Mouse (Mus musculus) left cerebral cortex, postnatal 14 days (tissue): ENCODE data around the gene Prss12. TPM values are rescaled to one million over a fixed set of nuclear protein-coding genes. Genes with fewer than 3 reads are reported as not detected.

Experiments
- DNase-seq, 2 experiments: peaks; one replicate each; pipeline ENCODE4 v3.0.0; 2021 to 2022; ENCODE audit warnings: low spot score in 2 of 2, mixed read lengths in 1 of 2
- intact Hi-C: fragments of 180-260 bp; cut with DNase I; formaldehyde crosslinking; loops from one replicate; pipeline ENCODE4 v1.15.1; 2025
- long read RNA-seq, 2 experiments: library from polyadenylated mRNA; stranded (forward); transcript quantifications; one replicate each; pipeline ENCODE4 v2.0.0; 2021
- total RNA-seq, 2 experiments: library from RNA; stranded (reverse); gene quantifications; 2 replicates each; pipeline ENCODE4 v1.2.3; 2021

Gene Prss12
- 10 to 100 TPM; 19.2 to 19.9 TPM for total RNA-seq
- long read RNA-seq, experiment 1, transcript Prss12-201 (11 exons, 2,602 nt) = major isoform, 31 of 32 reads
- long read RNA-seq, experiment 1, partial matches to known transcripts = 1 of 32 reads
- long read RNA-seq, experiment 1, other reads (novel, unspliced or antisense) = 0 of 32 reads
- long read RNA-seq, experiment 2, transcript Prss12-201 (11 exons, 2,602 nt) = major isoform, 21 of 23 reads
- long read RNA-seq, experiment 2, partial matches to known transcripts = 0 of 23 reads
- long read RNA-seq, experiment 2, other reads (novel, unspliced or antisense) = 2 of 23 reads

DNA sequence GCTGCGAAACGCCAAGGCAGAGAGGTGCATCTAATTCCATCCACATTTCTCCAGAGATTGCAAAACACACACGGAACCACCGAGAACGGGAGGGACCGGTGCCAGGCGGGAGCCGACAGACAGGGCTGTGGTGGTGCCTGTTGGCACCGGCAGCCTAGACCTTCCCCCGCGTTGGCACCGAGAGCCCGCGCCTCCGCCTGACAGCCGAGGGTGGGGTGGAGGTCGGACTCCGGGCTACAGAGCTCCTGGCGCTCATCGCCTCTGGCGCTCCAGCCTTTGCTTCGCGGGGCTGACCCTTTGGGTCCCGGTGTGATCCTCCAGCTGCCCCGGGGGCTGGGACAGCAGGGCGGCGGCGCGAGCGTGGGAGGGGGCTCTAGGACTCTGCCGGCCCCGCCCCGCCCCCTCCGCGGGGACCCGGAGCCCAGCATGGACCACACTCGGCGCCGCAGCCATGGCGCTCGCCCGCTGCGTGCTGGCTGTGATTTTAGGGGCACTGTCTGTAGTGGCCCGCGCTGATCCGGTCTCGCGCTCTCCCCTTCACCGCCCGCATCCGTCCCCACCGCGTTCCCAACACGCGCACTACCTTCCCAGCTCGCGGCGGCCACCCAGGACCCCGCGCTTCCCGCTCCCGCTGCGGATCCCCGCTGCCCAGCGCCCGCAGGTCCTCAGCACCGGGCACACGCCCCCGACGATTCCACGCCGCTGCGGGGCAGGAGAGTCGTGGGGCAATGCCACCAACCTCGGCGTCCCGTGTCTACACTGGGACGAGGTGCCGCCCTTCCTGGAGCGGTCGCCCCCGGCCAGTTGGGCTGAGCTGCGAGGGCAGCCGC lies at the start of gene Prss12:
TSS of gene Prss12 (plus strand) at position 206 of the 830 bp plus-strand sequence.
- intact Hi-C loops = no loop called here
- DNase-seq = peak; percentile 28 to 32

DNA sequence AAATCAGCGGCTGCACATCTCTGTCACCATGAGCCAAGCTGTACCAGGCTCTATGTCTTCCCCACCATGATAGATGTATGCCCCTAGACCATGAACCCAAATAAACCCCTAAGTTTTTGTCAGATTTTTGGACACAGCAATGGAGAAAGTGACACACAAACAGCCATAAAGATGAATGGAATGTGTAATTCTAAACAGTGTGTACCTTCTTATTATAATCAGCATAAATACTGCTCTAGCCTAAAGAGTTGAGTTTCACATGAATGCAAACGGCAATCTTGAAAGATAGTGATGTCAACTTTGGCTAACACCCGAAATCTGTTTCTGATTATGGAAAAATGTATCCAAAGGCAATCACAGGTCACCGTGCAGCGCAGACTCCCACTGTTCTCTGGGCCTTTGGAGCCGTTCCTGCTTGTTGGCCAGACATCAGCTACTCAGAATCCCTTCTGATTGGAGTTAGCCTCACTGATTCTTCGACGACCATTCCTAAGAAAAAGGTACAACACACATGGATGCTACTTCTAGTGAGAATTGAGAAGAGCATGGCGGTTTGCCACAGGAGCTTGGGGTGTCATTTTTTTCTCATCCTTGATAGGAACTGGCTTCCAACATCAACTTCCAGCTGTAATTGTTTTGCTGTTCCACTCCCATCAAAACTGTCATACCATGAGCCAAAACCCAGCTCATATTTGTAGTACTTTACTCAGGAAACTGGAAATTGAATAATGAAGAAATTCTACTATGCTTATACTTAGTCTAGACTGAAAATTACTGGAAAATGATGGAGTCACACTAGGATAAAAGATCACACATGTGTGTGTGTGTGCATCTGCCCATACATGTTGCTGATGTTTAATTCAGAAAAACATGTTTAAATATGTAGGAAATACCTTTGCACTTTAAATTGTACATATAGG lies 48.9 kb upstream of the Prss12 start:
- intact Hi-C loops = no loop called here
- DNase-seq = no peak

- no peak for DNase-seq
- intact Hi-C loops = no loop called here
Observed at GRCm38 (mm10) chr3:123404945-123405344, 41.8 kb upstream of the Prss12 start.

GRCm38 (mm10) chr3:123411821-123412578 lies 34.7 kb upstream of the Prss12 start:
- intact Hi-C loops = no loop called here
- DNase-seq = no peak

- intact Hi-C loops = no loop called here
- no peak for DNase-seq
Observed at GRCm38 (mm10) chr3:123413173-123413572, 33.5 kb upstream of the Prss12 start.

- peak in 1 of 2 experiments; percentile 64 for DNase-seq
- intact Hi-C loops = no loop called here
Observed at GRCm38 (mm10) chr3:123425647-123426046, 21.1 kb upstream of the Prss12 start.

DNA sequence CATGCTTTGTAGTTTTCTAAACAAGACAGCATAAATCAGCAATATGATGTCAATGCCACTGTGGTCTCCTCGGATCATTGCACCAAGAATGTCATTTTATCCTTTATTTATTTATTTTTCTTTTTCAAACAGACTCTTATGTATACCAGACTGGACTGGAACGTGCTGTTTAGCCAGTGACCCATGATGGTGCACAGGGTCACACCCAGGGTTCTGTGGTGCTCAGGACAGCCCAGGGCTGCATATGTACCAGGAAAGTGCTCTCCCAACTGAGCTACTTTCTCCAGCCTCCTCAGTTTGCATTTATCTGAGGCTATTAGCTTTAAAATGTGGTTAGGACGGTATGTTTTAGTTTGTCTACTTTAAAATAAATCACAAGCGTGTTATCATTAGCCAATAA lies 18.7 kb upstream of the Prss12 start:
- DNase-seq = no peak
- intact Hi-C loops = no loop called here

- intact Hi-C loops = no loop called here
Observed at GRCm38 (mm10) chr3:123429597-123430458, 16.9 kb upstream of the Prss12 start.

GRCm38 (mm10) chr3:123431951-123432674 lies 14.6 kb upstream of the Prss12 start:
- intact Hi-C loops = no loop called here
- DNase-seq = no peak

More at GRCm38 (mm10) chr3:123429597-123430458, 16.9 kb upstream of the Prss12 start:
- DNase-seq = no peak

DNA sequence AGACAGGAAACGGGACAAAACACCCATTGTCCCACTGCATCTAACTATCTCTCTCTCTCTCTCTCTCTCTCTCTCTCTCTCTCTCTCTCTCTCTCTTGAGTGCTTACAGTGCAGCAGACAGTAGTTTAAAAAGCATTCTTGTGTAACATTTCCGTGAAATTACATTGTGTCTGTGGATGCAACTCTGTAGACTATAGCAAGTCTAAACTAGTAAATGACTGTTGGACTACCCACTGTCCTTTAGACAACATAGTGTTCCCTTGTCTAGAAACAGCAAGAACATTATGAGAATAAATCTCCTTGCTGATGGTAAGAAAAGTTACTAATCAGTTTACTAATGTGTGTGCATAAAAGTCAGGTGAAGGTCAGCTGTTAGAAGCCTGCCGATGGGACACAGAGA lies 13.4 kb upstream of the Prss12 start:
- DNase-seq = no peak
- intact Hi-C loops = no loop called here

- no peak for DNase-seq
- intact Hi-C loops = no loop called here
Observed at GRCm38 (mm10) chr3:123437608-123438007, 9.1 kb upstream of the Prss12 start.

- intact Hi-C loops = loop anchor here (5.0 kb wide), 1 partner anchor 48 kb away; no protein-coding TSS in a partner anchor
- DNase-seq = no peak
Observed at GRCm38 (mm10) chr3:123440490-123440889, 6.2 kb upstream of the Prss12 start.

DNA sequence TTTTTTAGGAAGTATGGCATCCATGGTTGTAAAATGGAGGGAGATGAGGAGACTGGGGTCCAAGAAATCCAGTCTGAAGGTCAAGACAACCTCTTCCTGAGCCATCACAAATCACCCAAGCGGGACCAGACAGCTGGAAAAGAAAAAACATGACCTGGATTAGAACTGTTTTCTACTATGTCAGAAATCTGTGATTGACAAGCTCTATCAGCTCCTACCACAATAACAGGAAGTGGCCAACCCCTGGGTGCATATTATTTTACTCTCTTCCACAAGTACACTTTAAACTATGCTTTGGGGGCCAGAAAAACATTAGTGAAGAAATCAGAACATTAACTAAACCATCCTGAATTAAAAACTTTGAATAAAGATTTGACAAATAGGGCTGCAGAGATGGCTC lies 2.2 kb upstream of the Prss12 start:
- intact Hi-C loops = loop anchor here (5.0 kb wide), 1 partner anchor 52 kb away; no protein-coding TSS in a partner anchor

GRCm38 (mm10) chr3:123447538-123448059 lies 886 bp downstream of the Prss12 start:
- DNase-seq = no peak
- intact Hi-C loops = no loop called here

More for the DNA sequence above, 2.2 kb upstream of the Prss12 start:
- DNase-seq = no peak

DNA sequence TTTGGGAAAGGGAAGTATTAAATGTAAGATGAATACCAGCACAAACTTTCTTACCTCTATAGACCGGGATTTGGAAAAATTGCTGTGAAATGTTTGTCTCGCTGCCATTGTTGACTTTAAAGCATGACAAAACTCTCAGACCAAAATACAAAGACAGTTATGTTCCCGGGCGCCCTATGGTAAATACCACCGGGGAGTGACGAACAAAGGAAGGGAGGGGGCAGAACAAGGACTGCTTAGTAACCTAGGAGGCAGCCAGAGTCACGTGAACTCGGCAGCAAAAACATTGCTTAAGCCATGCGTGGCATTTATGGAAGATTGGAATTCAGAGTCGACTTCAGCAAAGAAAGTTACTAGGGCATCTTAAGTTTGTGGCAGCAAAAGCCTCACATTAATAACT lies 1.4 kb downstream of the Prss12 start:
- intact Hi-C loops = no loop called here
- no peak for DNase-seq

DNA sequence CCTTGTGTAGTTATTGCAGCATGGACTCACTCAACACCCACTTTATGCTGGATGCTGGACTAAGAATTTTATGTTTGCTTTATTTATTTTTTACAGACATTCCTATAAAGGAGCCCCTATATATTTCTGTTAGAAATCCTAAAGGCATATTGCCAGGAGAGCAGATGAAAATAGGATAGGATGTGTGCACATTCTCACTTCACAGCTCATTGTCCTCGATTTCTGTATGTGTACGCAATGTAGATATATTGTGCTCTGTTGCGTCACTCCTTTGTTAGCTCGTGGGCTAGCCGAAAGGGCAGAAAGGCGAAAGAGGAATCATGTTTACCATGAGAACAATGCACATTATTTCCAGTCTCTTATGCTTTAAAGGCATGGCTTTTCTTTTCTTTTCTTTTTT lies 3.4 kb downstream of the Prss12 start:
- intact Hi-C loops = no loop called here
- DNase-seq = no peak

GRCm38 (mm10) chr3:123452904-123453303 lies 6.2 kb downstream of the Prss12 start:
- intact Hi-C loops = no loop called here

More at GRCm38 (mm10) chr3:123452904-123453303, 6.2 kb downstream of the Prss12 start:
- no peak for DNase-seq
